Mouse (Mus musculus): ENCODE data around the gene AC170998.1.
A peak's percentile ranks its signal among the peaks of the same experiment; 100 is the strongest.

Gene AC170998.1

DNA sequence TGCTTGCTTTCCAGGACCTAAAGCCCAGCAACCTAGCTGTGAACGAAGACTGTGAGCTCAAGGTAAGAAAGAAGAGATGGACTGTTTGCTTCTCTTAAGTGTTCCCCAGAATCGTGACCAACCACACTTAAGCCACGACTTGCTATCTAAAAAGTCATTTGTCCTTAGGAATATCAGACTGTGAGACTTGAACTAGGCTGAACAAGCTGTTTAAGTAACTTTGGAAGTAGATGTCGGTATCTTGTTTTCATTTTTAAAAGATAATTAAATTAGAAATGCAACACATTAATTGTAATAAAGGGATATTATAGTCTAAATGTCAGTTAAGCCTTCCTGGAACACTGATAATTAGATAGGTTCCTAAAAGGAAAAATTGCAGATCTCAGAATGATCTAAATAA, at the start of gene AC170998.1:
Gene AC170998.1 (plus strand): TSS at position 301 of the 400 bp plus-strand sequence.
- Histone ChIP-seq H3K4me1 (replicated peaks; ENCODE audit: low read depth, low read length) (peaks cover 20% of the 10 kb centered on the region), H3K36me3 (ENCODE audit: insufficient read depth, low read length) (peaks cover 96% of the 10 kb centered on the region), H3K4me3 (replicated peaks; ENCODE audit: low read length) (no peak within 1 kb of the TSS), H3K27me3 (ENCODE audit: insufficient read depth, low read length) (no peaks in the 10 kb centered on the region), H3K9me3 (ENCODE audit: low read length) (no peaks in the 10 kb centered on the region)
- no peak for TF ChIP-seq NANOG (IDR thresholded peaks at IDR 0.05; ENCODE audit: borderline replicate concordance, low read length)
- no peak for TF ChIP-seq CTCF (conservative IDR thresholded peaks at IDR 0.05; ENCODE audit: low read length)
- no peak for TF ChIP-seq POU5F1 (IDR thresholded peaks at IDR 0.05; ENCODE audit: borderline replicate concordance, low read length)

DNA sequence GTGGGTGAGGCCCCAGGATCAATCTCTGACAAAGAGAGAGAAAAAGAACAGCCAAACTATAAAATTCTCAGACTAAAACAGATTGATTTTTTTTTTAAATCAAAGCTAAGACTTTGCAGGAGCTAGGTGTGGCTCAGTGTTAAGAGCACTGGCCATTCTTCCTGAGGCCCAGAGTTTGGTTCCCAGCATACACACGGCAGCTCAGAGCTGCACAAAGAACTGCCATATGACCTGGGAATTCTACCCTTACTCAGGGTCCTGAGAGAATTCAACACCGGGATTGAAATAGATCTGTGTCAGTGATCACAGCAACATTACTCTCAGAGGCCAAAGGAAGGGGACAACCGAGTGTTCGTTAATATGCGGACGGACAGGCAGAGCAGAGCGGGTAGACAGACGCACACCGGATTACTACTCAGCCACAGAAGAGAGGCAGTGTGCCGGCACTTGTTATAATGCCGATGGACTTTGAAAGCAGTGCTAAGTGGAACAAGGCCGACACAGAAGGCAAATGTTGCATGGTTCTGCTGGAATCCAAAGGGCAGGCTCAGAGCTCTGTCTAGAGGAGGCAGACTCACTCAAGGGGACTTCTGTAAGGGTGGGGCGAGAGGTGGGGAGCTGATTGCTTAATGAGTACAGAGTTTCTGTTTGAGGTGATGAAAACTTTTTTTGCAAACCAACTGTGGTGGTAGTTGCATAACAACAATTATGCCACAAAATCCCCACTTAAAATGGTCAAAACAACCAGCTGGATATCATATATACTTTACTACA, 43.4 kb upstream of the AC170998.1 start:
- H3K36me3 ChIP-seq (ENCODE audit: insufficient read depth, low read length): no peaks in the 10 kb centered on the region
- TF ChIP-seq POU5F1 (IDR thresholded peaks at IDR 0.05; ENCODE audit: borderline replicate concordance, low read length) (no peak), CTCF (conservative IDR thresholded peaks at IDR 0.05; ENCODE audit: low read length) (no peak), NANOG (IDR thresholded peaks at IDR 0.05; ENCODE audit: borderline replicate concordance, low read length) (no peak)
- peaks cover 21% of the 10 kb centered on the region for H3K4me1 ChIP-seq (replicated peaks; ENCODE audit: low read depth, low read length)
- no peaks in the 10 kb centered on the region for H3K27me3 ChIP-seq (ENCODE audit: insufficient read depth, low read length)
- no peak overlapping the region for H3K4me3 ChIP-seq (replicated peaks; ENCODE audit: low read length)
- H3K9me3 ChIP-seq (ENCODE audit: low read length): no peaks in the 10 kb centered on the region; the same call in 1 of the 2 replicates

DNA sequence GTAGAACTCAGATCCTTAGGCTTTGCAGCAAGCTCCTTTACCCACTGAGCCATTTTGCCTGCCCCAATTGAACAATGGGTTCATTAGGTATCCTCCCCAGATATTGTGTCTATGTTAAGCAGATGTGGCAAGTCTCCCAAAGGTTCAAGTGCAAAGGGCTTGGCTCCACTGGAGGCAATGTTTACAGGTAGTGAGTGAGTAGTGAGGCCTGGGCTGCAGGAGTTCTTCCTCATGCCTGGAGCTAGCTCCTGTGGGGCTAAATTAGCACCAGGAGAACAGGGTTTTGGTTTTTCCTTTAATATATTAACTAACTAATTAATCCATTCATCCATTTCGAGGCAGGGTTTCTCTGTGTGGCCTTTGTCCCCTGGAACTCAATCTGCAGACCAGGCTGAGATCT, 42.3 kb upstream of the AC170998.1 start:
- Histone ChIP-seq H3K9me3 (ENCODE audit: low read length) (no peaks in the 10 kb centered on the region), H3K4me3 (replicated peaks; ENCODE audit: low read length) (no peak overlapping the region), H3K27me3 (ENCODE audit: insufficient read depth, low read length) (peaks cover 3% of the 10 kb centered on the region; the same call in 1 of the 2 replicates), H3K4me1 (replicated peaks; ENCODE audit: low read depth, low read length) (peaks cover 25% of the 10 kb centered on the region), H3K36me3 (ENCODE audit: insufficient read depth, low read length) (no peaks in the 10 kb centered on the region)
- no peak for TF ChIP-seq CTCF (conservative IDR thresholded peaks at IDR 0.05; ENCODE audit: low read length)

DNA sequence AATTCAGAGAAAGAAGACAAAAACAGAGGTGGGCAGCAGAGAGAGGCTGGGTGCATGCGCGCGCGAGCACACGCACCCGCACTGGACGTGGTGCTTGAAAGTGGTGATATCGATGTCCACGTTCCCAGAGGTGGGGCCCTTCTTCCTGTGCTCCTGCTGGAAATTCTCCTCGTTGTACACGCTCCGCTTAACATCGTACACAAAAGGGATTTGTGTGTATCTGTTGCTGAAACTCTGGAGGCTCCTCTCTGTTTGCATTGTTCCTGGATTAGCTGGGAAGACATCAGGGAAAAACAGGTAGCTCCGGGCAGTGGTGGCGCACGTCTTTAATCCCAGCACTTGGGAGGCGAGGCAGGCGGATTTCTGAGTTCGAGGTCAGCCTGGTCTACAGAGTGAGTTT, 41.3 kb upstream of the AC170998.1 start:
- Histone ChIP-seq H3K27me3 (ENCODE audit: insufficient read depth, low read length) (peaks cover 12% of the 10 kb centered on the region), H3K4me3 (replicated peaks; ENCODE audit: low read length) (peak overlapping the region; percentile 35; the same call in 1 of the 2 replicates), H3K36me3 (ENCODE audit: insufficient read depth, low read length) (no peaks in the 10 kb centered on the region), H3K9me3 (ENCODE audit: low read length) (no peaks in the 10 kb centered on the region), H3K4me1 (replicated peaks; ENCODE audit: low read depth, low read length) (peaks cover 32% of the 10 kb centered on the region)
- TF ChIP-seq POU5F1 (IDR thresholded peaks at IDR 0.05; ENCODE audit: borderline replicate concordance, low read length): no peak
- TF ChIP-seq NANOG (IDR thresholded peaks at IDR 0.05; ENCODE audit: borderline replicate concordance, low read length): no peak
- no peak for TF ChIP-seq CTCF (conservative IDR thresholded peaks at IDR 0.05; ENCODE audit: low read length)

DNA sequence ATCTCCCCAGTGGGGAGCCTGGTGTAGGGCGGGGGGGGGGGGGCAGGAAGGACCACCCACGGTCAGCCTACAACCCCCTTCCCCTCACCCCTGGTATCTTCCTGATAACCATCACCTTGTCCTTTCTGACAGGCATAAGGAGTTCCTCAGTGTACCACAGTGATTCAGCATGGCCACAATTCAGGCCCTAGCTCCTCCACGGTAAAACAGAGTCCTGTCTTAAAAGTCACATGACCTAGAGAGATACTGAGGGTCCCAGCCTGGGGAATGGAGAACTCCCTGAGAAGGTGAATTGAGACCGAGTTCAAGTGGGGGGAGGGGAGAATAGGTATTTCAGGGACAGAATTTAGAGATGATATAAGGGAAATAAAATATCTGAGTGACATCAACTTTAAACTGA, 38.5 kb upstream of the AC170998.1 start:
- Histone ChIP-seq H3K9me3 (ENCODE audit: low read length) (no peaks in the 10 kb centered on the region), H3K36me3 (ENCODE audit: insufficient read depth, low read length) (no peaks in the 10 kb centered on the region), H3K27me3 (ENCODE audit: insufficient read depth, low read length) (peaks cover 15% of the 10 kb centered on the region), H3K4me3 (replicated peaks; ENCODE audit: low read length) (no peak overlapping the region), H3K4me1 (replicated peaks; ENCODE audit: low read depth, low read length) (peaks cover 44% of the 10 kb centered on the region)
- TF ChIP-seq CTCF (conservative IDR thresholded peaks at IDR 0.05; ENCODE audit: low read length) (no peak), POU5F1 (IDR thresholded peaks at IDR 0.05; ENCODE audit: borderline replicate concordance, low read length) (no peak), NANOG (IDR thresholded peaks at IDR 0.05; ENCODE audit: borderline replicate concordance, low read length) (no peak)

DNA sequence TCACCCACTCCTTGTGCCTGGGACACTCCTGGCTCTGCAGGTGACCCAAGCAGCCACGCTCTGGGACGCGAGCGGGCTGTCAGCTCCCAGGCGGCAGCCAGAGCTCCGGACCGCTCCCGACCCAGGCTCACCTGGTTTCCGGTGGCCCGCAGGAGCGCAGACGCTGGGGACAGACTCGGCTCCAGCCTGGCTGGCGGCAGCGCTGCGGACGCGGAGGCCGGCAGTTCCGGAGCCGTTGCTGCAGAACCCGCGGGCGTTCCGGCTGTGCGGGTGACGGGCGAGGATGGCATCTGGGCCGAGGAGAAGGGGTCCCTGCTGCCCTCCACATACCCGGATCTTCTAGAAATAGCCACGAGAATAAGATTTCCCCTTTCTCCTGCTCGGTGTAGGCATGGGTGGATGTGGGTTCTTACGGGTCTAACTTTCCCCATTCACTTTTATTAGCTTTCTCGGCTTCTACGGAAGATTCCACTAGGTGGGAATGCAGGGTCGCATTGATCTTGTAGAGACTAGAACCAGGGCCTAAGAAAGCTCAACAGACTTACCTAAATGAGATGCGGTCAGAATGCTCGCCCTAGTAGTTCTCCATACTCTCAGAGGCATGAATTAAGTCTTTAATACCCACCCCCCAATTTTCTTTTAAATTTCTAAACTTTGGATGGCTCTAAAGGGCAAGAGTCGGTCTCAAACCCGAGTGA, 36.1 kb upstream of the AC170998.1 start, which contains the start of gene Slc26a8:
Gene Slc26a8 (minus strand): TSS at position 648 of the 698 bp plus-strand sequence.
- no peak for TF ChIP-seq POU5F1 (IDR thresholded peaks at IDR 0.05; ENCODE audit: borderline replicate concordance, low read length)
- no peak for TF ChIP-seq NANOG (IDR thresholded peaks at IDR 0.05; ENCODE audit: borderline replicate concordance, low read length)
- TF ChIP-seq CTCF (conservative IDR thresholded peaks at IDR 0.05; ENCODE audit: low read length): no peak
- H3K36me3 ChIP-seq (ENCODE audit: insufficient read depth, low read length): peaks cover 17% of the 10 kb centered on the region
- peak within 1 kb of the TSS; percentile 98 for H3K4me3 ChIP-seq (replicated peaks; ENCODE audit: low read length)
- H3K27me3 ChIP-seq (ENCODE audit: insufficient read depth, low read length): peaks cover 15% of the 10 kb centered on the region
- H3K9me3 ChIP-seq (ENCODE audit: low read length): no peaks in the 10 kb centered on the region
- peaks cover 58% of the 10 kb centered on the region for H3K4me1 ChIP-seq (replicated peaks; ENCODE audit: low read depth, low read length)

DNA sequence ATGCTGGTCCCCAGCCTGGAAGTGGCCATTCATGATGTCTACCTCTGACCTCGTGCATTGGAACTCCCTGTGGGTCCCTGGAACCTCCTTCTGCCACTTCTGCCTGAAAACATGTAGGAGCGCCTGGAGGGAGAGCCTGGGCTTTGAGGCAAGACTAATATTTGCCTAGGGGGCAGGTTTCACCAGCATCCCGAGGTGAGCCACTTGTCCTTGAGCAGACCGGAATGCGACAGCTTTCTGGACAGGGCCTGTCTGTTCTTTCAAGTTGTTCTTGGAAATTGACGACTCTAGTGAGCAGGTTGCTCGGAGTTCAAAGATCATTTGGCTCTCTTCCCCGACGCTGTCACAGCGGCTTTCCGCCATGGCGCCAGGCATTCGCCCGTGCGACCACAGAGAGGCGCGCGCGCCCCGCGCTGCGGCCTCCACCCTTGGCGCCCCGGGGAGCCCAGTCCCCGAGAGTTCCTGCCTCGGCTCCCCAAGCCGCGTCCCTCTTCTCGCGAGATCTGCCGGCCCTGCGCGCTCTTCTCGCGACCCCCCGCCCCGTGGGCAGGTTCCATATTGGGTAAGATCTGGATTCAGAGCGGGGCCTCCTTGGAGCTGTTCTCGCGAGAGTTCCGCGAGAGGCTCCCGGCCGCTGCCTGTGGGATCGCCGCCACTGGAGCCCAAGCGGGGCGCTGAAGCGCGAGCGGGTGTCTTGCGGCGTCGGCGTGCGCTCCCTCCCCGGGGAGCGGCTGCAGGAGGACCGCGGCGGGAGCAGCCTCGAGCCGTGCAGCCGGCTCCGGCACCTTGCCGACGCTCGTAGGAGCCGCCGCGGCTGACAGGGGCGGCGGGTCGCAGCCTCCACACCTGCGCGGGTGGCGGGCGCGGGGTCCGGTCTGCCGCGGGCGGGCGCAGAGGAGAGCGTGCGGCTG, 34.9 kb upstream of the AC170998.1 start, which contains the start of gene Mapk14:
Gene Mapk14 (plus strand): TSS at position 554 of the 911 bp plus-strand sequence.
- Histone ChIP-seq H3K36me3 (ENCODE audit: insufficient read depth, low read length) (peaks cover 23% of the 10 kb centered on the region), H3K4me3 (replicated peaks; ENCODE audit: low read length) (peak within 1 kb of the TSS; percentile 98), H3K27me3 (ENCODE audit: insufficient read depth, low read length) (peaks cover 15% of the 10 kb centered on the region), H3K4me1 (replicated peaks; ENCODE audit: low read depth, low read length) (peaks cover 58% of the 10 kb centered on the region), H3K9me3 (ENCODE audit: low read length) (no peaks in the 10 kb centered on the region)
- TF ChIP-seq NANOG (IDR thresholded peaks at IDR 0.05; ENCODE audit: borderline replicate concordance, low read length) (no peak), POU5F1 (IDR thresholded peaks at IDR 0.05; ENCODE audit: borderline replicate concordance, low read length) (no peak), CTCF (conservative IDR thresholded peaks at IDR 0.05; ENCODE audit: low read length) (no peak)

All from E14TG2a.4 (cell line).